1 mouse cellular context compared by ENCODE assay signal in the genomic region with DNA sequence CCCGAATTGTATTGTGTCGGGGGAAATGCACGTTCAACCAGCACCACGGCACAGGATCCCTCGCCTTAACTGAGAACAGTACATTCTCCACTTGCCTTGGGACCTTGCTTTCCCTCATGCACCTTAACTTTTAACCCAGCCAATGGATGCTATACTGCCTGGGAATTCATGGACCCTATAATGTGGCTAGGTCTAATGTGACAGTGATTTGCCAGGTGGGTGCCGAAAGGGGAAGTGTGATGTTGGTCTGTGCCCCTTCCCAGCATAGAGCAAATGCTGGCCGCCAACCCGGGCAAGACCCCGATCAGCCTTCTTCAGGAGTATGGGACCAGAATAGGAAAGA.
TF ChIP-seq lines count a peak whose summit lies in the region.

No protein-coding gene starts in this region.

TF ChIP-seq in MEL, 35 proteins besides CTCF, POLR2A, EP300 and RAD21:
- no peak; the same call in none of the 2 replicates for TF ChIP-seq MXI1 (IDR thresholded peaks at IDR 0.05; ENCODE audit: low read depth, low read length)
- TF ChIP-seq E2F4 (IDR thresholded peaks at IDR 0.05; ENCODE audit: borderline replicate concordance, low read depth, low read length) = 0 out of 2 replicates have a peak, but pooled peaks have one; percentile 11
- 0 out of 2 replicates have a peak, but pooled peaks have one; percentile 42 for TF ChIP-seq UBTF (IDR thresholded peaks at IDR 0.05; ENCODE audit: borderline replicate concordance, insufficient read depth, low read depth, low read length)
- peak; percentile 94; the same call in 1 of the 2 replicates for TF ChIP-seq CHD1 (IDR thresholded peaks at IDR 0.05; ENCODE audit: low read depth, low read length)
- no peak for TF ChIP-seq MEF2A (IDR thresholded peaks at IDR 0.05; ENCODE audit: extremely low read depth, insufficient replicate concordance, low read depth, low read length, poor library complexity, severe bottlenecking)
- TF ChIP-seq ETS1 (IDR thresholded peaks at IDR 0.05; ENCODE audit: low read depth, low read length) = 0 out of 2 replicates have a peak, but pooled peaks have one; percentile 5
- peak; percentile 11 for TF ChIP-seq SIN3A (IDR thresholded peaks at IDR 0.05; ENCODE audit: low read length)
